Mouse (Mus musculus) left cerebral cortex, adult 9 months (tissue): ENCODE data around the gene Zc3h13.

Experiments
- DNase-seq, 2 experiments: peaks; one replicate each; pipeline ENCODE4 v3.0.0; 2022; ENCODE audit warnings: low spot score in 2 of 2

Zc3h13 gene

DNA sequence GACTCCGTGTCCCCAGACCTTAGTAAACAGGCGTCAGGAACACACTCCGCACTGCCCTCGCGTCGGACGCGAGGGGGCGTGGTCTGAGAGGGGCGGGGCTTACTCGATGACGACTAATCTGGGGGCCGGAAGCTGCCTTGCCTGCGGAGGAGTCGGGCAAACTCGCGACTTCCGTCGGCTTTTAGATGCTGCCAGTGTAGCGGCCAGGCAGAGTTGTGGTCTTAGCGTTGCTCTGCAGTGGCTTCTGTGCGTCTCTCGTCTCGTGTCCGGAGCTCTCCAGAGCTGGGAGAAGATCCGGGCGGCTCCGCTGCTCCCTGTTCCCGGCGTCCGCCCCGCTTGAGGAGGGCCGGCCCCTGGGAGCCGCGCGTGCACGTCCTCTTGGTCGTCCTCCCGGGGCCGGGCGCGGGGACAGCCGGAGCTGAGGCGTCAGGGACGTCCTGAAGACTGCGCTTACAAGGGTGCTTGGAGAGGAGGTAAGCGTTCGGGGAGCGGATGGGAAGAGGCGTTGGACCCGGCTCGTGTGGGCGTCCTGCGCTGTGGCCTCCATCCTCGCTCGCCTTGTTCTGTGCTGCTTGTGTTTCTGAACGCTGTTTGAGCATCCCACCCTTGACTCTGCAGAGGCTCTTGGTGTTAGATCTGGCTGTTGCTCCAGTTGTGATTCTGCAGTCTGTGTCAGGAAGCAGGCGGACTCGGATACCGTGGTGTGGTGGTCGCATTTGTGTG is at the start of gene Zc3h13:
Gene Zc3h13, plus strand, starts transcription at position 181 of the 723 bp plus-strand sequence.
- DNase-seq = peak; percentile 84 to 96

DNA sequence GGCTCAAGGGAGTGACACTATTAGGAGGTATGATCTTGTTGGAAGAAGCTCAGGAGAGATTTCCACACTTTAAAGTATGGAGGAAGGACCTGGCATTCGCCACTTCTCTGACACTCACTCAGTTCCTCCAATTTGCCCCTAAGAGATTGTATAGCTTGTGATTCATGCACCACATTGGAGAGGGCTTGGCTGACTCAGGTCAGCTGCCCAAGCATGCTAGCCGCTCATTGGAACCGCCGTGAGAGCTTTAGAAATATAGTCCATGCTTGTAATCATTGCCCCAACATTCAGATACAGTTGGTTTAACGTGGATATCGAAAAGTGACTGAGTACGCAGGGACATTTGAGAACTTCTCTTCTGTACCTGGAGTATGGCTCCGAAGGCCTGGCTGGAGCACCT is 48.6 kb upstream of the Zc3h13 start:
- DNase-seq = no peak

DNA sequence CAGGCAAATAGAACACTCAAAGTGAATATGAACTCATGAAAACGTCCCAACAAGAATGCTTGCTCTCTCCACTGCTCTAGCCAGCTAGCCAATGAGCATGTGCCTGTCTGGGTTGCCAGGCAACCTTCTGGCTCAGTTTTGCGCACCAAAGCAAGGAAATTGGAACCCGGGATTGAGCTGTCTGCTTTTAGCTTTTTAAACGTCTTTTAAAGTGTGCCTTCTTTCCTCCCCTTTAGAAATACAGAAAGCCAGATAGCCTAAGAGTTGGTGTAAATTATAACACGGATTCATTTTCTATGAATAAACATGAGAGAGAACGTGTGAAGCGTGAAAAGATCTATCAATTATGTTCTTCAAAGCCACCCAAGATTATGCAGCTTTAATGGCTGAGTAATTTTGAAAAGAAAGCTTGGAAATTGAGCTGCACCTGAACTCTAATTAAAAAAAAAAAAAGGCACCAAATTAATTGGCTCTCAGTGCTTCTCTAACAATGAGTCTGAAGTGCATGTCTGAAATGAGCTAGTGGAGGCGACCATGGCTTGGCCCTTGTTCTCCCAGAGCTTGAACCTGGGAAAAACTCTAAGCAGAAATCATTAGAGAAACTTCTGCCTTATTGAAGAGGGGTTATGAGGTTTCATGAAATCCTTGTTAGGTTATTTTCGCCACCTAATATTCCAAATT is 48.1 kb upstream of the Zc3h13 start:
- DNase-seq = peak; percentile 6 to 59

DNA sequence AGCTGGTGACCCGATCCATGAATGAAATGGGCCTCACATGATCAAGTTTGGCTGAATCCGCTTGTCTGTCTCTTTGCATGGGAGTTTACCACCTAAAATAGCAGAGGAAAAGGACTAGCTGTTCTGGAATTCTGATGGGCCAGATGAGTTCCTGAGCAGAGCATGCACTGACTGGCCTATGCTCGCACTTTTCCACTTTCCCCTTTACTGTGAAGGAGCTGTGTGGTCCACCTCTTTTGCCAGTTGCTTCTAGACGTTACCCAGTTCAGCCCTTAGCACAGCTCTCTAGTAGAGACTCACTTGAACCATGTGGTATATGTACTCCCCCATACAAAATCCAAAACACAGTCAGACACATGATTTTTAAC is 47.6 kb upstream of the Zc3h13 start:
- DNase-seq = no peak

DNA sequence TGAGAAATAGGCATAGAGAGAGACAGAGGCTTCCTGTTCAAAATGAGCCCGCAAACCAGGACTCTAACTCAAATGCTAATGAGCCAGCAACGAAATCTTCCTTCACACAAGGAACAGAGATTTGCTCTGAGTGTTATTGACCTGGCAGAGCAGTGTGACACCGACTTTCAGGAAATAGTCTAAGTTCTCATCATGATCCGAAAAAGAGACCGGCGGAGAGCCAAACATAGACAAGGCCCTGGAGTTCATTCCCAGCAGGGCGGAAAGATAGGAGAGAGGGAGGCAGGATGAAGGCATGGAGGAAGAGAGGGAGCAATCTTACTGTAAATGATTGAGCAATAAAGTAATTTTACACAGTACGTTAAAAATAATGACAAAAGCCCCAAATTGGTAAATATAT is 47.1 kb upstream of the Zc3h13 start:
- no peak for DNase-seq

DNA sequence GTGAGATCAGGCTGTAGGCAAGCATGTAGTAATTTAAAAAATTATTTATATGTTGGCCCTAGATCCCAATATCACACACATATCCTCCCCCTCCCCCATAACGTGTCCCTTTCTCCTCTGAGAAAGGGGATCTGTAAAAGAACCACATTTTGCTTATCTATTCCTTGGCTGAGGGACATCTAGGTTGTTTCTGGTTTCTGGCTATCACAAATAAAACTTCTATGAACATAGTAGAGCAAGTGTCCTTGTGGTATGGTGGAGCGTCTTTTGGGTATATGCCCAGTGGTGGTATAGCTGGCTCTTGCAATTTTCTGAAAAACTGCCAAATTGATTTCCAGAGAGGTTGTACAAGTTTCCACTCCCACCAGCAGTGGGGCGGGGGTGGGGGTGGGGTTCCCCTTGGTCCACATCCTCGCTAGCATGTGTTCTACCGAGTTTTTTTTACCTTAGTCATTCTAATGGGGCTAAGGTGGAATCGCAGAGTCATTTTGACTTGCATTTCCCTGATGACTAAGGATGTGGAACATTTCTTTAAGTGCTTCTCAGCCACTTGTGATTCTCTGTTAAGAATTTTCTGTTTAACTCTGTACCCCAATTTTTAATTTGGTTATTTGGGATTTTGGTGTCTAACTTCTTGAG is 46.0 kb upstream of the Zc3h13 start:
- no peak for DNase-seq

DNA sequence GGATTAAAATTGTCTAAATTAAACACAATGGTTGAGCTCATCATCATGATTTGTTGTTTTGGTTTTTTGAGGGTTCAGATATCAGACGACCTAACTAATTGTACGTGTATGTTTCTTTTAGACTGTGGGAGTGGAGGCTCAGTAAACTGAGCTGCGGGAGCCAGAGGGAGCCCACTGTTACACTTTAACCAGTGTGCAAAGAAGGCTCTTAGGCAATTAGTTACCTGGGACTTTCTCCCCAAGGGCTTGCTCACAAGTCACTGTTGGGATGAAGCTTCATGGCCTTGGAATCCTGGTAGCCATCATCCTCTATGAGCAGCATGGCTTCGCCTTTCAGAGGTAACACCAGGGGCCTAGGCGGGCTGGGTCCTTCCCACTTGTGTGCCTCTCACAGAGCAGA is 42.1 kb upstream of the Zc3h13 start, which contains the start of gene Cpb2:
Gene Cpb2, plus strand, starts transcription at position 201 of the 400 bp plus-strand sequence.
- no peak for DNase-seq

DNA sequence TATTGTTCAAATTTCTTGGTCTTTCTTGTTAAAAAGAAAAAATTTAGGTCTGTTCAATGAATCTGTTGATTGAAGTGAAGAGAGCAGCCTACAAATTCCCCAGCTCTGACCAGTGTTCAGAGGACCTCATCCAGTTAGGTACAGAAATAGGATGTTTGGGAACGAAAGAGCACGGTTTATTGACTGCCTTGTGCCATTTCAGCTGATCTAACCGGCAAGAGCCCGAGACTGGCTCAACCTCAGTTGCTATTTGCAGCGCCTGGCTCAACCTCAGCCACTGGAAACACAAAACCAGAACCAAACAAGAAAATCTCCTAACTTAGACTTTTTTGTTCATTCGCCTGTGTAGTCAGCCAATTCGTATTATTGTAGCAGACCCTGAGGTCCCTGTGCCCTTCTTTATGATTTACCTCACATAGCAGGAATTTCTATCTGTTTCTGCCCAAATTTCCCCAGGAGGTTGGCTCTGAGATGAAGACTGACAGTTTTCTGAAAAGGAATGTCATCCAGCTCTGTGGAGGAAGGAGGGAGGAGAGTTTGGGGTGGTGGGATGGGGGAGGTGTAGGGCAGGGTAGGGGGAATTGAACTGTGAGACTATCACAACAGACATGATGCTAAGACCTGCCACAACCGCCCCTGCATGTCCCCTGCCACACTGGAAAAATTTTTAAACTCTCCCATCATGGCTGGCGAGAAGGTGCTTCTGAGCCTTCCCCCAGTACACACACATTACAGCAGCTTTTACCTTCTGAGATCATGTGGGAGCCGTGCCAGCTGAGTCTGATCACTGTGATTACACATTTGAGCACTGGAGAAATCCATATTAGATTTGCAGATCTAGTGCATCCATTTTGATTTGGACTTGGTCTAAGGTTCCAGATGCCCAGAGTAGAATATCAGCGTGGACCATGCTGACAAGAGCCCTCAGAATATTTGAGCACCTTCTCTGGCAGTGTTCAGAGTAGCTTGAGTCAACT is 37.9 kb upstream of the Zc3h13 start:
- no peak for DNase-seq

DNA sequence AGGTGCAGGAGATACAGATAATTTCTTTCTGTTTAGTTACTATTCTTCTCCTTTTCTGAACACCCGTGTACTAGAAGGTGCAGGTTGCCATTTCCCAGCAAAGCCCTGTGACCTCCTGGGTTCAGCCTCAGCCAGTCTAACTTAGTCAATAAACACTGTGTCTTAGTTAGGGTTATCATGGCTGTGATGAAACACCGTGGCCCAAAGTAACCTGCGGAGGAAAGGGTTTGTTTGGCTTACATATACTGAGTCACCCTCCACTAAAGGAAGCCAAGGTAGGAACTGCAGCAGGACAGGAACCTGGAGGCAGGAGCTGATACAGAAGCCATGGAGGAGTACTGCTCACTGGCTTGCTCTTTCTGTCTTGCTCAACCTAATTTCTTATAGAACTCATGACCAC is 33.7 kb upstream of the Zc3h13 start:
- DNase-seq = no peak

DNA sequence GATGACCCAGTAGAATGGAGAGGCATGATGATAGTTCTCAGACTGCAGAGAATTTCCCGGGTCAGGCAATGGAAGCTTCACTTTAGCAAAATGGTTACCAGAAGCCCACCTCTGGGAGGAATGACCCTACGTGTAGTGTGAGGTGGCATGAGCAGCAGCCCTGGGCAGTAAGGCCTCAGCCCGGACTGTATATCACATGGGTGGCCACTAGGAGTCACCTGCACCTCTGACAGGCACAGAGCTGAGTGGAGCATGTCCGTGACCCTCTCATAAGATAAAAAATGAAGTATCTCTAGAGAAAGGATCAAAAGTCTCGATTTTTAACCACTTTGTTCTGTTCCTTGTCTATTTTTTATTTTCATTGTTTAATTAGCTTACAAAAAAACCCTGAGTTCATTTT is 27.7 kb upstream of the Zc3h13 start:
- DNase-seq = no peak

DNA sequence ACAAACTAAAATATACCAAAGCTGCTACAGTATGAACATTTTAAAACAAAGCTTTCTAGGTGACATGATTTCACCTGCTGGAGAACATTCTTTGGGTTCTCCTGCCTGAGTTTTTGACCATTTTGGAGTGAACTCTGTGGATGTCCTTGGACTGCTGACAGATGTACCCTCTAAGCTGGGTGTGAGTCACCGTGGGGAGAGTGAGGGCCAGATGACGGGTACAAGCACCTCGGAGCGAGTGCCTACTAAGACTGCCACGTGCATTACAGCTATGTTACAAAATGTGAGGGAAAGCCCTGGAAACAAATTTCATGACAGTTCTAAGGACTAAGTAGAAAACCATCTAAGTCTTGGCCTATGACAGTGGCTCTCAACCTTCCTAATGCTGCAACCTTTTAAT is 14.6 kb upstream of the Zc3h13 start:
- no peak for DNase-seq

DNA sequence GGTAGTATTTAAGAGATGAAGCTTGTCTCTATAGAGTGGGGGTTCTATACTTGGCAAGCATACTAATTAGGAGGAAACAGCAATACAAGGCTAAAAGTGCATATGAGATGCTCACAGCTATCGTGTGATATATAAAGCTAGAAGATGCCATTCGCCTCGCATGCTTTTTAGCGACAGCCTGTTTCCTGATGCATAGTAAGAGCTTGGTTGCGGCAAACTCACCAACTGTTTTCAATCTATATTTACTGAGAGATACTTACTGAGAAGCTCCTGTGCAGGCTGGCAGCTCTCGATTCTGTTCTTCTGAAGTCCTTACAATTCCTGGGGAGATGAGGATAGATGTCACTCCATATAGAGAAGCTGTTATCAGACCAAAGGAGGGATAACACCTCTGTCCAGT is 4.5 kb upstream of the Zc3h13 start:
- no peak for DNase-seq

DNA sequence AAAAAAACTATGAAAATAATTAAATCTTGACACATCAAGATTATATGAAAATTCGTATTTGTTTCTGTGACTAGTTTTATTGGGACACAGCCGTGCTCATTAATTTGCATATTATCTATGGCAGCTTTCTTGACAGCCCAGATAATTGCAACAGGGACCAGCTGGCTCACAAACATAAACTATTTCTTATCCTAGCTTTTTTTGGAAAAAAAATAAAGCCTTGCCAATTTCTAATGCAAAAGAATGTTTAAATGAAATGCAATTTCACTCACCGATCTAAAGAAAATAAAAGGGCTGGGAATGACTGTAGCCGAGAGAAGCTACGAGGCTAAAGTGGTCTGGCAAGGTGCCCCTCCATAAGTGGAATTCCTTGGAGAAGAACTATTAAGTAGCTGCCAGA is 3.8 kb upstream of the Zc3h13 start:
- no peak for DNase-seq

DNA sequence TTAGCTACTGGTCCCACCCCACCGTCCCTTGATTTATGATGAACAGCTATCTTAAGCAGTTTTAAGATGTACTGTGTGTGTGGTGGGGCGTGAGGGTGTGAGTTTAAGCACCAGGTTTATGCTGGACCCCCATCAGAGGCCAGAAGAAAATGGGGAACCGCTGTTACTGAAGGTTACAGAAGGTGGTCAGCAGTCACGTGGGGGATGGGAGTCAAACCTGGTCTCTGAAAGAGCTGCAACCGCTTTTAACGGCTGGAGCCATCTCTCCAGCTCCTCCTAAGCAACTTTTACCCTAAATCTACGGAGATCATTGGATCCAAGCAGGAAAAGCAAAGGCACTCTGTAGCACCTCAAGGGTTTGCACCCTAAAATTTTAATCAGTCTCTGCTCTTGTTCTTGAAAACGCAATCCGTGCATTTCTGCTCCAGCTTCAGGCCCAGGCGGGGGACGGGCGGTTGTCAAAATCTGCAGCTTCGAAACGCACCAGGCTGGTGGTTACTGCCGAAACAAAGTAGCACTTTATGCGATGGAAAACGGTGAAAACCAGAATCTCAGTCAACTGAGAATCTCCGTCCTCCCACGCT is 472 bp upstream of the Zc3h13 start:
- DNase-seq = no peak

DNA sequence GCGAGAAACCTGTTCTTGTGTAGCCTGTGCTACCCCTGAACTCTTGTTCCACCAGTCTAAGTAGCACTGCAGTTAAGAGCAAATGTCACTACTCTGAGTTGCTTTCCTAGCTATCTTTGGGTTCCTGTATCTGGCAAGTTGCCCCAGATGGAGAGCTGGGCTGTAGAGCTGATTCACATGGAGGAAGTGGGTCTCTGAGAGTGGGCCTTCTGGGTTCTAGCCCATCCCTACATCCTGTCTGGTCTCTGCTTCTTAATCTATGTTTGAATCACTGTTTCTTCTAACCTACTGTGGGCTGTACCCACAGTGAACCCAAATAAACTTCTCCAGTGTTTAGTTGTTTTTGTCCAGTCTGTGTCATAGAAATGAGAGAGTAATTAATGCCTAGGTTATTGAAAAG is 16.9 kb downstream of the Zc3h13 start:
- DNase-seq = no peak

DNA sequence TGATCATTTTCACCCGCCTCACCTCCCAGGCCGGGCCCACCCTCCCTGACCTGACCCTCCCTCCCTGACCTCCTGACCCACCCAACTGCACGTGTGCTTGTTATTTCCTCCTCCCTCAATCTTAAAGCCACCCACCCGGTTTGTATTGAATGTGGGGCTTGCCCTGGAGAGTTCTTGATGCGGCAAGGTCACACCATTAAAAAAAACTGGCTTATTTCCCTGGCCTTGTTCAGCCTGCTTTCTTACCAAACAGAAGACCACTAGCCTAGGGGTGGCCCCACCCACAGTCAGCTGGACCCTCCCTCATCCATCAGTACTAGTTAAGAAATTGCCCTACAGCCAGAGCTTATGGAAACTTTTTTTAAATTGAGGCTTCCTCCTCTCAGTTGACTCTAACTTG is 19.6 kb downstream of the Zc3h13 start:
- DNase-seq = no peak

DNA sequence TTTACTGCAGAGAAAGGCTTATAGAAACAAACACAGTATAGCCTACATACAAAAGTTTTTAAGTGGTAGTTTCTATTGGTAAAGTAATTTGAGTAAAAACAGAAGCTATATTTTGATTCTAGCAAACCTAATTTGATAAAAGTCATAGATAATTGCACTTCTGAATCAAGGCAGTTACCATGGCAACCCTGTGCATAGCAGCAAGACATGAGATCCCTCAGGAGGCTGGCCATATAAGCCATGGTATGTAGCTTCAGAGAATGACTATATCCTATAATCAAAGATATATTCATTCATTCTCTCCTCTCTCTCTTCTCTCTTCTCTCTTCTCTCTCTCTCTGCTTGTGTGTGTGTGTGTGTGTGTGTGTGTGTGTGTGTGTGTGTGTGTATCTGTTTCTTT is 23.7 kb downstream of the Zc3h13 start:
- no peak for DNase-seq

DNA sequence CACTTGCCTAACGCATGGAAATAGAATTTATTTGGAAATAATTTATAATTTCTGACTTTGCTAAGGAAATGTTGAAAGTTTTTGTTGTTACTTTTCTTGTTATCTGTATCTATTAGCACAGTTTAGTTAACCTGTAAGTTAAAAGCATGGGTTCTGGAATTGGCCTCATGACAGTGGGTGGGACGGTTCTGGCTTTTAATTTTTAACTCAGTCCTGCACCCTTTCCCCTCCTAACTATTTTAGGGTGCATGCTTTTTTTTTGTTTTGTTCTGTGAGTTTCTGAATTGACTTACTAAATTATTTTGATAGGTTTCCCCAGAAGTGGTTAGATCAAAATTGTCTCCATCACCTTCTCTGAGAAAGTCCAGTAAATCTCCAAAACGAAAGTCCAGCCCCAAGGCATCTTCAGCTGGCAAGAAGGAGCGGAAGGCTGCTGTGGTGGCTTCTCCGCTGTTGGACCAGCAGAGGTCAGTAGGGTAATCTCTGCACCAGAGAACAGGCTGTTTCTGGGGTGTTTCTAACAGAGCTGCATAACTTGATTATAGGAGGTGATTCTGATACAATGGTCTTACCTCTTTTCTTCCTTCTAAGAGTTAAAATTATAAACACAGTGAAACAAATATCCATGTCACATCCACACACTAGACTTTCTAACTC is 25.3 kb downstream of the Zc3h13 start:
- DNase-seq = no peak

DNA sequence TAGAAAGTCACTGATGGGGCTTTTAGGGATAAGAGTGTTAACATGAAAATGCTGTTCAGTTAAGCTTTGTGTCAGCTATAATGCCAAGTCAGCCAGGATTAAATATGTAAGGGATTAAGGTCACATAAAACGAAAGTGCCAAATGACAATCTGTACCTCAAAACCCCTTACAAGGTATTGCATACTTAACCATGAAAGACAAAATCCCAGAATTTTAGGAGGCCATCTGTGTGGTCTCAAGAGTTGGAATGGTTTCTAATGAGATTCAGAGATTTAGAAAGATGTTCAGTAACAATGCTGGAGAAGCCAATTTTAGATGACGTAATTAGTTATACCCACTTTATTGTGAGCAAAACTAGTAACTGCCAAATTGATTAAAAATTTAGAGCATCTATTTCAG is 30.3 kb downstream of the Zc3h13 start:
- no peak for DNase-seq

DNA sequence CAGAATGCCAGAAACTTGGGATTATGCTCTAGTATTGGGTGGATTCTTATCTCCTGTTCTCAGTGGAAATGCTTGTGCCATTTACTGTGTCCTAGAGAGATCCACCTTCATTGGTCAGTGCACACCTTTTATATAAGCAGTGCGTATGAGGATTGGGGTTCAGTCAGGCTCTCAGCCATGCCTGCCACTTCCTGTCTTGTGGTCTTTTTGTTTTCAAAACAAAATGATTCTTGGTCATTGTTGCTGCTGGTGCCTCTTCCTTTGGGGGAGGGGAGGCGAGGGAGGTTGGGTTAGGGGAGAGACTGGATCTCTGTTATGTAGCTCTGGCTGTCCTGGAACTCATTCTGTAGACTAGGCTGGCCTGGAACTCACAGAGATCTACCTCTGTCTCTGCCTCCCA is 34.6 kb downstream of the Zc3h13 start:
- no peak for DNase-seq

DNA sequence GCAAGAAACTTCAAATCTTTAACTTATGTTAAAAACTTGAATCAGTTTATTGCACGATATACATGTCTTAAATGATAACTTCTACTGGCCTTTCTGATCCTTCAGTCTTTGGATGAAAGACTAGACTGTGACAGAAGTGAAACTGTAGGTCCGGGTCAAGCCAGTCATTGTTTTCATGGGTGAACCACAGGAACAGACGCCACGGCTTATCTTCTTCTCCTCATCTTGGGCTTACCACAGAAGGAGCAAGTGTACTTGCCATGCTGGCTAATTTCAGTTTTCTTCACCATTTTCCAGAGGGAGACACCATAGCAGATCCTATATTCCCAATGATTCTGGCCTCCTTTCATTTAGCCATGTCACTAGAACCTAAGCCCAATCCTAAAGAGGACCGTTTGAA is 36.1 kb downstream of the Zc3h13 start:
- DNase-seq = no peak
